Mouse (Mus musculus) embryonic facial prominence, embryonic 13.5 days (tissue): ENCODE measurements at regions not wholly inside any gene's neighbourhood (a gene's known extent, or its start where the extent isn't known, plus 50 kb on each side); places are given as distances from the start of the nearest gene placed in this dataset.

Source experiments
- ATAC-seq: fragments of 200-750 bp; cut with Nextera tagmentation; 2 replicates; pipeline ENCODE4 v1.8.0; 2017; ENCODE audit warnings: low read depth; ENCODE audit not compliant: insufficient number of reproducible peaks, insufficient read depth, low FRiP score, low TSS enrichment
- H3K27ac ChIP-seq: fragments of 300-500 bp; sonication (generic); 2 replicates; pipeline ENCODE4 v1.5.1; 2015; ENCODE audit warnings: moderate library complexity, mild to moderate bottlenecking, inconsistent platforms
- H3K27me3 ChIP-seq: fragments of 300-500 bp; sonication (generic); 2 replicates; pipeline ENCODE4 v1.6.1; 2015; ENCODE audit warnings: mild to moderate bottlenecking, inconsistent platforms
- H3K36me3 ChIP-seq: fragments of 300-500 bp; sonication (generic); 2 replicates; pipeline ENCODE4 v1.6.1; 2015; ENCODE audit warnings: mild to moderate bottlenecking, inconsistent platforms
- H3K4me1 ChIP-seq: fragments of 300-500 bp; sonication (generic); 2 replicates; pipeline ENCODE4 v1.6.1; 2015; ENCODE audit warnings: inconsistent platforms
- H3K4me2 ChIP-seq: fragments of 300-500 bp; sonication (generic); 2 replicates; pipeline ENCODE4 v1.6.1; 2015; ENCODE audit warnings: moderate library complexity, mild to moderate bottlenecking, inconsistent platforms
- H3K4me3 ChIP-seq: fragments of 300-500 bp; sonication (generic); 2 replicates; pipeline ENCODE4 v1.5.1; 2015; ENCODE audit warnings: mild to moderate bottlenecking, inconsistent platforms
- H3K9ac ChIP-seq: fragments of 300-500 bp; sonication (generic); 2 replicates; pipeline ENCODE4 v1.6.1; 2015; ENCODE audit warnings: mild to moderate bottlenecking, inconsistent platforms
- H3K9me3 ChIP-seq: fragments of 300-500 bp; sonication (generic); 2 replicates; pipeline ENCODE4 v1.6.1; 2016; ENCODE audit warnings: inconsistent platforms
- WGBS: fragments of 180-500 bp; shearing (Covaris S2); methylation state at CpG from one replicate; pipeline ENCODE4 v1.1.7; 2015; ENCODE audit warnings: mixed read lengths; 5-methylcytosine and 5-hydroxymethylcytosine counted together

DNA sequence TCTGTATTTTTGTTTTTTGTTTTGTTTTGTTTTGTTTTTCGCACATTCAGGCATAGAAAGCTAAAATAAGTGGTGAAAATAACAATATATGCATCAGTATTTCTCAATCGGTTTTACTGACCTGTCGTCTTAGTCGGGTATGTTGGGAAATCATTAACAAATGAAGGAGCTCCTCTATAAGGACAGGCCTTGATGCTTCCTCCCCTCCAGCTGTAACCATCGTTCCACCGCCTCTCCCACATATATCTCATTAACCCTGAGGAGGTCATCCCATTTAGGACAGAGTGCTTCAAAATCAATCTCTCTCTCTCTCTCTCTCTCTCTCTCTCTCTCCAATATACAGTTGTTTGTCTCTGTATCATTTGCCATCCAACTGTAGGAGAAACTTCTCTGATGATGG lies 492.4 kb downstream of the Efnb2 start:
- H3K4me1 ChIP-seq: no peaks in the 10 kb centered on the region
- no peak overlapping the region for H3K27ac ChIP-seq
- no peaks in the 10 kb centered on the region for H3K9me3 ChIP-seq
- no peak overlapping the region for H3K4me2 ChIP-seq
- WGBS: 84% methylated on average over 6 of the region's 6 CpGs
- H3K36me3 ChIP-seq: no peaks in the 10 kb centered on the region
- H3K9ac ChIP-seq: no peak overlapping the region
- H3K4me3 ChIP-seq: no peak overlapping the region
- H3K27me3 ChIP-seq: no peaks in the 10 kb centered on the region
- ATAC-seq: no peak

DNA sequence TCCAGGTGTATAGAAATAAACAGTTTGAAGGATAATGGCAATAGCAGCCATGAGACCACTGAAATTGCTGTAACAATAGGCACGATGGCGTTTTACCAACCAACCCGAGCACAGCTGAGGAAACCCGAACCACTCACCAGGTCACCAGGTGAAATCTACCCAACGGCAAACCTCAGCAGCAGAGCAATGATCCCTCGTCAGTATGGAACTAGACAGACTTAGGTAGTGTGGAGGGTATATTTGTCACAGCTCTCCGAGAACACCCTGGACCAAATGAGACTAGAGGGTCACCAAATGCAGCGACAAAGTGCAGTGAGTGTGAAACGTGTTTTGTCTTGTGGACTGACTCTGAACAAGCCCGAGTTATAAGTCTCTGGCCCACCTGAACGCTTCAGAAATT lies 492.8 kb downstream of the Efnb2 start:
- 75% methylated on average over 11 of the region's 11 CpGs for WGBS
- no peaks in the 10 kb centered on the region for H3K4me1 ChIP-seq
- H3K9ac ChIP-seq: no peak overlapping the region
- no peak overlapping the region for H3K4me3 ChIP-seq
- no peak overlapping the region for H3K4me2 ChIP-seq
- no peaks in the 10 kb centered on the region for H3K36me3 ChIP-seq
- no peaks in the 10 kb centered on the region for H3K9me3 ChIP-seq
- no peak overlapping the region for H3K27ac ChIP-seq
- no peaks in the 10 kb centered on the region for H3K27me3 ChIP-seq
- no peak for ATAC-seq

- no peaks in the 10 kb centered on the region for H3K4me1 ChIP-seq
- no peak for ATAC-seq
- H3K4me2 ChIP-seq: no peak overlapping the region
- H3K27ac ChIP-seq: no peak overlapping the region
- H3K9me3 ChIP-seq: peaks cover 4% of the 10 kb centered on the region; the same call in 1 of the 2 replicates
- no peaks in the 10 kb centered on the region for H3K36me3 ChIP-seq
- no peak overlapping the region for H3K9ac ChIP-seq
- H3K27me3 ChIP-seq: no peaks in the 10 kb centered on the region
- 96% methylated on average over 5 of the region's 5 CpGs for WGBS
- no peak overlapping the region for H3K4me3 ChIP-seq
Observed at GRCm38 (mm10) chr8:8147527-8147926, 513.5 kb downstream of the Efnb2 start.

GRCm38 (mm10) chr8:8142933-8143495 lies 518.0 kb downstream of the Efnb2 start:
- WGBS: 65% methylated on average over 6 of the region's 6 CpGs
- Histone ChIP-seq H3K36me3 (no peaks in the 10 kb centered on the region), H3K4me2 (no peak overlapping the region), H3K4me3 (no peak overlapping the region), H3K9ac (no peak overlapping the region), H3K27ac (no peak overlapping the region), H3K9me3 (peaks cover 4% of the 10 kb centered on the region; the same call in 1 of the 2 replicates), H3K27me3 (no peaks in the 10 kb centered on the region), H3K4me1 (no peaks in the 10 kb centered on the region)
- ATAC-seq: no peak

DNA sequence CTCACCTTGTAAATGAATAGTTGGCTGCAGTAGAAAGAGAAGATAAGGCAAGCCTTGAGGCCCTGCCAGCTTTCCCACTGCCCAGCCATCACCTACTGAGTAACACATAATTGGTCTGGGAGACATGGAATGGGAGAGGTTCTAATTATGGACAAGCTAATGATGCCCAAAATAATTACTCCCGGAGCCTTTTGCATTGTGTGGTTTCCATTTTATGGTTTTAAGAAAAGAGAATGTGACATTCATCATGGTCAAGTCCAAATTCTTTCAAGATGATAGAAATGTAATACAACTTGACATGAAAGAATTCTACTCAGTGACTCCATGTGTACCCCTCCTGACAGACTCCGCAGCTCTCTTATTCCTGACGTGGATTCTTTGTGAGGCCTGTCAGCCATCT lies 518.6 kb downstream of the Efnb2 start:
- no peak overlapping the region for H3K27ac ChIP-seq
- H3K9ac ChIP-seq: no peak overlapping the region
- H3K4me1 ChIP-seq: no peaks in the 10 kb centered on the region
- H3K27me3 ChIP-seq: no peaks in the 10 kb centered on the region
- H3K4me3 ChIP-seq: no peak overlapping the region
- ATAC-seq: no peak
- no peak overlapping the region for H3K4me2 ChIP-seq
- no peaks in the 10 kb centered on the region for H3K36me3 ChIP-seq
- peaks cover 2% of the 10 kb centered on the region; the same call in 1 of the 2 replicates for H3K9me3 ChIP-seq
- 32% methylated on average over 3 of the region's 3 CpGs for WGBS

GRCm38 (mm10) chr8:8139720-8140119 lies 521.3 kb downstream of the Efnb2 start:
- no peaks in the 10 kb centered on the region for H3K4me1 ChIP-seq

GRCm38 (mm10) chr8:8133001-8133785 lies 527.8 kb downstream of the Efnb2 start:
- Histone ChIP-seq H3K4me2 (no peak overlapping the region), H3K4me3 (no peak overlapping the region), H3K27ac (no peak overlapping the region), H3K9me3 (no peaks in the 10 kb centered on the region), H3K27me3 (peaks cover 15% of the 10 kb centered on the region), H3K36me3 (no peaks in the 10 kb centered on the region), H3K9ac (no peak overlapping the region), H3K4me1 (peaks cover 3% of the 10 kb centered on the region; the same call in 1 of the 2 replicates)
- 23% methylated on average over 10 of the region's 10 CpGs for WGBS
- no peak for ATAC-seq

More at GRCm38 (mm10) chr8:8139720-8140119, 521.3 kb downstream of the Efnb2 start:
- no peak overlapping the region for H3K9ac ChIP-seq
- H3K9me3 ChIP-seq: no peaks in the 10 kb centered on the region
- no peak overlapping the region for H3K4me3 ChIP-seq
- no peaks in the 10 kb centered on the region for H3K36me3 ChIP-seq
- ATAC-seq: no peak
- no peak overlapping the region for H3K4me2 ChIP-seq
- 90% methylated on average over 3 of the region's 3 CpGs for WGBS
- H3K27ac ChIP-seq: no peak overlapping the region
- H3K27me3 ChIP-seq: no peaks in the 10 kb centered on the region

DNA sequence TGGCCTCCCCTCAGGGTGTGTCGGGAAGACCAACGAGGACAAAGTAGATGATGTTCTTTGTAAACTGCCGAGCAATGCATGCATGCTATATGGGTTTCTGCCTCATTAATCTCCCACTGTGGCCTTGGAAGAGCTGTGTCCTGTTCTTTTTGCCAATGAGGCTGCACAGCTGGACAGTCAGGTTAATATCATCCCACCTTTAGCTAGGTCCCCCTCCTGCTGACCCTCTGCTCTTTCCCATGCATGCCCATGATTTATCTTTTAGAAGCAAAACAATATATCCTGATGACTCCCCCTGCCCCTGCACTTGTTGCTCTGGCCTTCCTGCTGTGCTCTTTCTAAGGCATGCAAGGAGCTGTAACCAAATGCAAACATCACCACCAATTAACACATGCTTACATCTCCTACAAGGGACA lies 529.1 kb downstream of the Efnb2 start:
- ATAC-seq: no peak
- H3K4me3 ChIP-seq: no peak overlapping the region
- WGBS: 22% methylated on average over 3 of the region's 3 CpGs
- no peaks in the 10 kb centered on the region for H3K36me3 ChIP-seq
- H3K4me2 ChIP-seq: no peak overlapping the region
- H3K27ac ChIP-seq: no peak overlapping the region
- H3K4me1 ChIP-seq: peaks cover 3% of the 10 kb centered on the region; the same call in 1 of the 2 replicates
- H3K9me3 ChIP-seq: no peaks in the 10 kb centered on the region
- H3K9ac ChIP-seq: no peak overlapping the region
- H3K27me3 ChIP-seq: peaks cover 15% of the 10 kb centered on the region

DNA sequence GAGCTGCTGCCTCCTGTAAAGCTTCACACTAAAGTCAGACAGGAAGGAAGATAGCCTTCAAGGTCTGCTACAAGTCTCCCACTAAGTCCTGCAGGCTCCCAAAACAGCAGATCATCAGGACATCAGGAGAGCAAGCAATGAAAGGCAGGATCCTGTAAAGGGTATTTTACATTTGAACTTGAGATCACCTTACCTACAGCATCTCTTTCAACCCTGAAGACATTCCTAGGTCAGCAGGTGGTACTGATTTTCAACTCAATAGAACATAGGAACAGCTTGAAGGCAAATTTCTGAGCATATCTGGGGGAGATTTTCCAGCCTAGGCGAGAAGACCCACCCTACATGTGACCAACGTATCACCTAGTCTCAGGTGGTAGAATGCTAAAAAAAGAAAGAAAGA lies 530.2 kb downstream of the Efnb2 start:
- WGBS: 40% methylated on average over 2 of the region's 2 CpGs
- Histone ChIP-seq H3K36me3 (no peaks in the 10 kb centered on the region), H3K4me2 (no peak overlapping the region), H3K9me3 (no peaks in the 10 kb centered on the region), H3K4me3 (no peak overlapping the region), H3K27me3 (peaks cover 15% of the 10 kb centered on the region), H3K9ac (no peak overlapping the region), H3K27ac (no peak overlapping the region), H3K4me1 (peaks cover 3% of the 10 kb centered on the region; the same call in 1 of the 2 replicates)
- ATAC-seq: no peak

DNA sequence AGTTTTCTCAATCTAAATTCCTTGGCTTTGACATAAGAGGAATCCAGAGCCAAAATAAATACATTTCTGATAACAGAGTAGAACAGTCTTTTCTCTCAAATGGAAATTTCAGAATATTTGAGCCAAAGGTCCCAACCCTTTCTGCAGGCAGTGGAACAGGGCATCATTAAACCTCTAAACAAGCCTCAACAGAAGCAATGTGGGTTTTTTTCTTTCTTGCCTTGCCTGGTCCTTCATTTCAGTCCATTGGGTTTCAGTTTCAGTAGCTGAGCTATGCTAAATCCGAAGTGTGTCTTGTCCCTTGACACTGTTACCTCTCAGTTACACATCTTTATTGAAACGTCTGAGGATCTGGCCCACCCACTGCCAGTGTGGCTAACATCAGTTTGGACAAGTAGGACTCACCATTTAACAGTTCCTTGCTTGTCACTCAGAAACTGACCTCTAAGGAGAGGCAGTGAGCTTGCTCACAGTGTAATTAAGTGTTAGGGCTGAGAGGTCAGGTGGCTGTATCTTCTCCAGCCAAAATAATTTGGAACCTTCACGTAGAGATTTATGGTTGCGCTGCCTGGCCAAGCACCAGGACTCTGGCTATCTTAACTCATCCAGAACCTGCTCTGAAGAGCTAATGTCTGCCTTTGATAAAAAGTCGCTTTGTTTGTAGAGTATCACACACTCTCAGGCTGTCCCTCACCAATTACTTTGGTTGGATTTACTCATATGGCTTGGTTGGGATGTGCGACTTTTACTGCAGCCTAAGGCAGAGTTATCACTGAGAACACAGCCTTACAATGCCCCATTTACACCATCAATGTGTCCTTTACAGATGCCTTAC lies 545.2 kb downstream of the Efnb2 start:
- no peak overlapping the region for H3K4me2 ChIP-seq
- H3K36me3 ChIP-seq: no peaks in the 10 kb centered on the region
- 62% methylated on average over 6 of the region's 6 CpGs for WGBS
- H3K4me3 ChIP-seq: no peak overlapping the region
- ATAC-seq: no peak
- H3K9me3 ChIP-seq: no peaks in the 10 kb centered on the region
- no peaks in the 10 kb centered on the region for H3K27me3 ChIP-seq
- H3K9ac ChIP-seq: no peak overlapping the region
- no peaks in the 10 kb centered on the region for H3K4me1 ChIP-seq
- H3K27ac ChIP-seq: no peak overlapping the region

DNA sequence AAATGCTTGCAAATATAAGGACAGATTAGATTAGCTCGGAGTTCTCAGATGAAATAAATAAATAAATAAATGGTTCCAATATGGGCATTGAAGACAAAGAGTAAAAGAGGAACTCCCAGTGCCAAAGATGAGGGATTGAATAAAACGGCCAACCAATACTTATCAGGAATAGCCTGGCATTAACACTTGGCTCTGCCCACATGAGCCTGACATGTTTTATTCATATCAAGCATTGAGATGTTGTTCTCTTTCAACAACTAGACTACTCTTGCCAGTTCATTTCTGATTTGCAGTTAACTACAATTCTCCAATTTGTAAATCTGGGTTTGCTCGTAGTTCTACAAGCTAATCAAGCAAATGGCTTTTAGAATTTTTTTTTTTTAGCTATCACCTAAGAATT lies 546.4 kb downstream of the Efnb2 start:
- Histone ChIP-seq H3K36me3 (no peaks in the 10 kb centered on the region), H3K27ac (no peak overlapping the region), H3K4me1 (no peaks in the 10 kb centered on the region; the same call in 1 of the 2 replicates), H3K27me3 (no peaks in the 10 kb centered on the region), H3K4me2 (no peak overlapping the region), H3K9me3 (no peaks in the 10 kb centered on the region), H3K9ac (no peak overlapping the region), H3K4me3 (no peak overlapping the region)
- ATAC-seq: no peak
- 82% methylated on average over 3 of the region's 3 CpGs for WGBS
